Comparison of ENCODE assay signal across 17 mouse cellular contexts in the genomic region with DNA sequence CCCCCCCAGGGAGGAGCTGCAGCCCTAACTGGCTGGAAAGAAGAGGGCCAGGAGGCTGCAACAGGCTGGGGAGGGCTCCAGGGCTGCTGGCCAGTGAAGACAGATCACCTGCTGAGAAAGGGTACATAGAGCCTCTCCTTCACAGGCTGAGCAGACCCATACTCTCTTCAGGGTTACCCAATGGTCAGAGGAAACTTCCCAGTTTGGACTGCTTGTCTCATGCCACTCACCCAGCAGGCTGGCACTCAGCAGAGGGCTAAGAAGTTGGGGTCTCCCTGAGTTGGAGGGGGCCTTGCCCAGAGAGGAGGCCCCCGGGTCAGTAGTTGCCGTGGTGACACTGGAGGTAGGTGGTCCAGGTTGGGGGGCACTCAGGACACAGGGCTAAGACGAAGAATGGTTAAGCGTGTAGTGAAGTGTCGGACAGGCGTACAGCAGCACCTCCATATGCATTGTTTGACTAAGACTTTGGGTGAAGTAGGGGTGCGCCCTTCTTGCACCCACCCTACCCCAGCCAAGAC. TPM values are rescaled to one million over a fixed set of nuclear protein-coding genes. Genes with fewer than 3 reads are reported as not detected.
A peak's percentile ranks its signal among the peaks of the same experiment; 100 is the strongest.
DNase-seq lines count a peak whose midpoint lies in the region; ATAC-seq lines count a peak whose summit lies in the region.
"Had no signal": no experiment of that assay in that cellular context is flagged by ENCODE, and none has a peak within 500 bp of the region (broad histone marks: within the 10 kb centered on the region; RNA-seq: fewer than 3 reads in every experiment).

No protein-coding gene starts in this region.

- H3K27me3 ChIP-seq in hindbrain, embryonic 13.5 days: no peaks in the 10 kb centered on the region
- no peaks in the 10 kb centered on the region for H3K27me3 ChIP-seq in hindbrain, embryonic 11.5 days (ENCODE audit: control insufficient read depth, insufficient read depth, low read length)
- no peaks in the 10 kb centered on the region for H3K27me3 ChIP-seq in midbrain, embryonic 14.5 days (ENCODE audit: control insufficient read depth, insufficient read depth, low read length)
- H3K27me3 ChIP-seq in midbrain, embryonic 11.5 days (ENCODE audit: control insufficient read depth, insufficient read depth, low read length): no peaks in the 10 kb centered on the region
- H3K27me3 ChIP-seq: heart, embryonic 13.5 days; midbrain, embryonic 12.5 days; Patski had no signal

- peaks cover 40% of the 10 kb centered on the region for H3K4me1 ChIP-seq in hindbrain, embryonic 13.5 days (replicated peaks)
- peaks cover 18% of the 10 kb centered on the region for H3K4me1 ChIP-seq in hindbrain, embryonic 11.5 days (replicated peaks; ENCODE audit: control insufficient read depth, insufficient read depth, low read length)
- H3K4me1 ChIP-seq in midbrain, embryonic 14.5 days (ENCODE audit: control insufficient read depth, insufficient read depth, low read length): peaks cover 24% of the 10 kb centered on the region
- peaks cover 25% of the 10 kb centered on the region for H3K4me1 ChIP-seq in midbrain, embryonic 11.5 days (ENCODE audit: control insufficient read depth, insufficient read depth, low read length)

- peak; percentile 36 to 42 for DNase-seq in cerebellum, postnatal 10 days
- no peak for DNase-seq in cerebellum, adult 9-10 months
- no peak for DNase-seq in hindbrain, embryonic 11.5 days (ENCODE audit: low spot score)
- DNase-seq in midbrain, embryonic 14.5 days: no peak
- no peak for DNase-seq in midbrain, embryonic 11.5 days (ENCODE audit: low spot score, missing footprints)
- no peak for DNase-seq in retina, postnatal 1 day
- no peak for DNase-seq in urinary bladder, postnatal 14 days (ENCODE audit: low spot score)
- DNase-seq: adrenal gland, postnatal 14 days; gastrocnemius, postnatal 36 days; heart, postnatal 36 days; kidney, postnatal 10 days had no signal

- H3K4me2 ChIP-seq in hindbrain, embryonic 13.5 days: no peak overlapping the region
- H3K4me2 ChIP-seq in hindbrain, embryonic 11.5 days (replicated peaks; ENCODE audit: low read depth, low read length): no peak overlapping the region
- no peak overlapping the region for H3K4me2 ChIP-seq in midbrain, embryonic 14.5 days (ENCODE audit: low read length)
- no peak overlapping the region for H3K4me2 ChIP-seq in midbrain, embryonic 11.5 days
- H3K4me2 ChIP-seq: heart, embryonic 13.5 days; midbrain, embryonic 12.5 days had no signal

- peak overlapping the region; percentile 88; the same call in 1 of the 2 replicates for H3K9ac ChIP-seq in hindbrain, embryonic 13.5 days
- H3K9ac ChIP-seq in hindbrain, embryonic 11.5 days (ENCODE audit: low read depth, low read length): no peak overlapping the region
- H3K9ac ChIP-seq in midbrain, embryonic 14.5 days (replicated peaks; ENCODE audit: low read length): no peak overlapping the region
- no peak overlapping the region for H3K9ac ChIP-seq in midbrain, embryonic 11.5 days (ENCODE audit: low read length)
- H3K9ac ChIP-seq: heart, embryonic 13.5 days had no signal

- no peak overlapping the region for H3K4me3 ChIP-seq in hindbrain, embryonic 13.5 days
- H3K4me3 ChIP-seq in hindbrain, embryonic 11.5 days (ENCODE audit: low read depth, low read length): no peak overlapping the region
- no peak overlapping the region for H3K4me3 ChIP-seq in midbrain, embryonic 14.5 days (replicated peaks; ENCODE audit: low read depth, low read length)
- H3K4me3 ChIP-seq in midbrain, embryonic 11.5 days (ENCODE audit: low read depth, low read length): no peak overlapping the region
- H3K4me3 ChIP-seq: heart, embryonic 13.5 days; layer of hippocampus, adult 2 months; midbrain, embryonic 12.5 days had no signal

- 85% methylated on average over 7 of the region's 7 CpGs for WGBS in hindbrain, embryonic 13.5 days
- 93% methylated on average over 7 of the region's 7 CpGs for WGBS in hindbrain, embryonic 11.5 days
- WGBS in midbrain, embryonic 14.5 days: 87% methylated on average over 7 of the region's 7 CpGs
- WGBS in midbrain, embryonic 11.5 days: 94% methylated on average over 7 of the region's 7 CpGs

- peaks cover 83% of the 10 kb centered on the region for H3K36me3 ChIP-seq in hindbrain, embryonic 13.5 days
- peaks cover 27% of the 10 kb centered on the region for H3K36me3 ChIP-seq in hindbrain, embryonic 11.5 days (ENCODE audit: control insufficient read depth, insufficient read depth, low read length)
- peaks cover 79% of the 10 kb centered on the region for H3K36me3 ChIP-seq in midbrain, embryonic 14.5 days (ENCODE audit: control insufficient read depth, insufficient read depth, low read length)
- H3K36me3 ChIP-seq in midbrain, embryonic 11.5 days (ENCODE audit: control insufficient read depth, insufficient read depth, low read length): peaks cover 32% of the 10 kb centered on the region

- H3K9me3 ChIP-seq in hindbrain, embryonic 13.5 days: no peaks in the 10 kb centered on the region
- no peaks in the 10 kb centered on the region for H3K9me3 ChIP-seq in hindbrain, embryonic 11.5 days (ENCODE audit: control insufficient read depth, low read length)
- no peaks in the 10 kb centered on the region for H3K9me3 ChIP-seq in midbrain, embryonic 14.5 days (ENCODE audit: control insufficient read depth, low read length)
- no peaks in the 10 kb centered on the region for H3K9me3 ChIP-seq in midbrain, embryonic 11.5 days (ENCODE audit: control insufficient read depth, low read length)
- H3K9me3 ChIP-seq: heart, embryonic 13.5 days; midbrain, embryonic 12.5 days had no signal

- H3K27ac ChIP-seq in hindbrain, embryonic 13.5 days: no peak overlapping the region
- no peak overlapping the region for H3K27ac ChIP-seq in hindbrain, embryonic 11.5 days (ENCODE audit: low read depth, low read length)
- H3K27ac ChIP-seq in midbrain, embryonic 14.5 days (replicated peaks; ENCODE audit: low read depth, low read length): peak overlapping the region; percentile 32; the same call in 1 of the 2 replicates
- no peak overlapping the region for H3K27ac ChIP-seq in midbrain, embryonic 11.5 days (ENCODE audit: low read depth, low read length)
- H3K27ac ChIP-seq: heart, embryonic 13.5 days; layer of hippocampus, adult 2 months; midbrain, embryonic 12.5 days had no signal

- no peak for ATAC-seq in hindbrain, embryonic 13.5 days (ENCODE audit: low FRiP score)
- no peak for ATAC-seq in hindbrain, embryonic 11.5 days (ENCODE audit: low FRiP score)
- no peak for ATAC-seq in midbrain, embryonic 14.5 days (ENCODE audit: low FRiP score, low TSS enrichment)
- no peak for ATAC-seq in midbrain, embryonic 11.5 days (ENCODE audit: low FRiP score)
- ATAC-seq: activated CD4-positive, CD25-positive, alpha-beta regulatory T cell, adult 4 months; Patski had no signal

RNA-seq across cellular contexts. Expression of gene Mbd6, which starts 4.7 kb away (rescaled TPM):
- polyA plus RNA-seq in hindbrain, embryonic 13.5 days (2015; fragmentation: Nextera tagmentation; extraction: Ambion mirVana): 12.1 and 16.5 TPM in 2 replicates
- polyA plus RNA-seq in hindbrain, embryonic 11.5 days (2014; fragmentation: Nextera tagmentation; extraction: Ambion mirVana): 14.2 and 17.5 TPM in 2 replicates
- polyA plus RNA-seq in midbrain, embryonic 14.5 days (2014; fragmentation: Nextera tagmentation; extraction: Ambion mirVana): 17.4 and 18.0 TPM in 2 replicates
- 12.3 and 16.3 TPM in 2 replicates for polyA plus RNA-seq in midbrain, embryonic 11.5 days (2014; fragmentation: Nextera tagmentation; extraction: Ambion mirVana)

RNA-seq across cellular contexts. Expression of gene Dctn2, which starts 18.0 kb away (rescaled TPM):
- polyA plus RNA-seq in hindbrain, embryonic 13.5 days (2015; fragmentation: Nextera tagmentation; extraction: Ambion mirVana): 308 and 330 TPM in 2 replicates
- 210 and 214 TPM in 2 replicates for polyA plus RNA-seq in hindbrain, embryonic 11.5 days (2014; fragmentation: Nextera tagmentation; extraction: Ambion mirVana)
- 295 and 323 TPM in 2 replicates for polyA plus RNA-seq in midbrain, embryonic 14.5 days (2014; fragmentation: Nextera tagmentation; extraction: Ambion mirVana)
- polyA plus RNA-seq in midbrain, embryonic 11.5 days (2014; fragmentation: Nextera tagmentation; extraction: Ambion mirVana): 196 and 206 TPM in 2 replicates

RNA-seq across cellular contexts. Expression of gene Kif5a, which starts 21.0 kb away (rescaled TPM):
- polyA plus RNA-seq in hindbrain, embryonic 13.5 days (2015; fragmentation: Nextera tagmentation; extraction: Ambion mirVana): 86.3 and 88.5 TPM in 2 replicates
- polyA plus RNA-seq in hindbrain, embryonic 11.5 days (2014; fragmentation: Nextera tagmentation; extraction: Ambion mirVana): 41.4 and 42.2 TPM in 2 replicates
- polyA plus RNA-seq in midbrain, embryonic 14.5 days (2014; fragmentation: Nextera tagmentation; extraction: Ambion mirVana): 75.3 and 94.7 TPM in 2 replicates
- polyA plus RNA-seq in midbrain, embryonic 11.5 days (2014; fragmentation: Nextera tagmentation; extraction: Ambion mirVana): 26.3 and 31.1 TPM in 2 replicates

RNA-seq across cellular contexts. Expression of gene Mars, which starts 27.4 kb away (rescaled TPM):
- polyA plus RNA-seq in hindbrain, embryonic 13.5 days (2015; fragmentation: Nextera tagmentation; extraction: Ambion mirVana): 116 and 119 TPM in 2 replicates
- polyA plus RNA-seq in hindbrain, embryonic 11.5 days (2014; fragmentation: Nextera tagmentation; extraction: Ambion mirVana): 173 and 179 TPM in 2 replicates
- 109 and 122 TPM in 2 replicates for polyA plus RNA-seq in midbrain, embryonic 14.5 days (2014; fragmentation: Nextera tagmentation; extraction: Ambion mirVana)
- 185 and 187 TPM in 2 replicates for polyA plus RNA-seq in midbrain, embryonic 11.5 days (2014; fragmentation: Nextera tagmentation; extraction: Ambion mirVana)

RNA-seq across cellular contexts. Expression of gene Arhgap9, which starts 37.6 kb away (rescaled TPM):
- 1.0 and 1.1 TPM in 2 replicates for polyA plus RNA-seq in hindbrain, embryonic 13.5 days (2015; fragmentation: Nextera tagmentation; extraction: Ambion mirVana)
- polyA plus RNA-seq in hindbrain, embryonic 11.5 days (2014; fragmentation: Nextera tagmentation; extraction: Ambion mirVana): 1.1 and 2.2 TPM in 2 replicates
- 0.18 and 1.1 TPM in 2 replicates for polyA plus RNA-seq in midbrain, embryonic 14.5 days (2014; fragmentation: Nextera tagmentation; extraction: Ambion mirVana)
- 1.1 and 1.4 TPM in 2 replicates for polyA plus RNA-seq in midbrain, embryonic 11.5 days (2014; fragmentation: Nextera tagmentation; extraction: Ambion mirVana)
- polyA plus RNA-seq: Patski had no signal

Comparison
In these comparisons a context has a peak if more than half of its experiments do, and no peak if none do; other contexts are left out.
1. DNase-seq: peak in cerebellum, postnatal 10 days (2 of 2); none in cerebellum, adult 9-10 months (single experiment), hindbrain, embryonic 11.5 days (single experiment), midbrain, embryonic 14.5 days (single experiment), midbrain, embryonic 11.5 days (single experiment), retina, postnatal 1 day (single experiment) and urinary bladder, postnatal 14 days (single experiment).